Mouse (Mus musculus): Measurements from ENCODE around the gene Glipr2. TPM values are rescaled to one million over a fixed set of nuclear protein-coding genes. Genes with fewer than 3 reads are reported as not detected.

Gene Glipr2
- polyA plus RNA-seq, 1 experiment from 2014 or later = 39.0 TPM

GRCm38 (mm10) chr4:43971541-43972136 lies 14.4 kb downstream of the Glipr2 start:
- Histone ChIP-seq H3K4me3 (replicated peaks) (no peak overlapping the region), H3K4me1 (replicated peaks) (peaks cover 88% of the 10 kb centered on the region)
- DNase-seq = no peak

GRCm38 (mm10) chr4:43972137-43972591 lies 15.0 kb downstream of the Glipr2 start:
- peaks cover 85% of the 10 kb centered on the region for H3K4me1 ChIP-seq (replicated peaks)
- peaks cover 13% of the 10 kb centered on the region for H3K36me3 ChIP-seq
- peak overlapping the region; percentile 80 for H3K27ac ChIP-seq
- H3K9ac ChIP-seq = peak overlapping the region; percentile 41
- DNase-seq = no peak
- H3K9me3 ChIP-seq (replicated peaks) = no peaks in the 10 kb centered on the region
- H3K27me3 ChIP-seq = no peaks in the 10 kb centered on the region
- under 1% methylated on average over 8 of the region's 8 CpGs for WGBS (ENCODE audit: insufficient replicate concordance)
- H3K4me3 ChIP-seq (replicated peaks) = no peak overlapping the region
- peak; percentile 73 for ATAC-seq (ENCODE audit: low read depth)
- peak overlapping the region; percentile 36 for H3K4me2 ChIP-seq

More at GRCm38 (mm10) chr4:43971541-43972136, 14.4 kb downstream of the Glipr2 start:
- Histone ChIP-seq H3K9ac (peak overlapping the region; percentile 41; the same call in 1 of the 2 replicates), H3K9me3 (replicated peaks) (no peaks in the 10 kb centered on the region), H3K27ac (peak overlapping the region; percentile 80), H3K4me2 (peak overlapping the region; percentile 36), H3K27me3 (no peaks in the 10 kb centered on the region), H3K36me3 (peaks cover 12% of the 10 kb centered on the region)
- WGBS (ENCODE audit: insufficient replicate concordance) = 44% methylated on average over 9 of the region's 9 CpGs
- ATAC-seq (ENCODE audit: low read depth) = 0 out of 2 replicates have a peak, but pooled peaks have one; percentile 3

- Histone ChIP-seq H3K9ac (no peak overlapping the region), H3K9me3 (replicated peaks) (no peaks in the 10 kb centered on the region), H3K27ac (peak overlapping the region; percentile 67), H3K4me3 (replicated peaks) (no peak overlapping the region), H3K4me1 (replicated peaks) (peaks cover 80% of the 10 kb centered on the region), H3K27me3 (no peaks in the 10 kb centered on the region), H3K36me3 (peaks cover 20% of the 10 kb centered on the region), H3K4me2 (no peak overlapping the region)
- 28% methylated on average over 4 of the region's 4 CpGs for WGBS (ENCODE audit: insufficient replicate concordance)
- ATAC-seq (ENCODE audit: low read depth) = no peak
- no peak for DNase-seq
Measured at GRCm38 (mm10) chr4:43973526-43973981, 16.4 kb downstream of the Glipr2 start.

DNA sequence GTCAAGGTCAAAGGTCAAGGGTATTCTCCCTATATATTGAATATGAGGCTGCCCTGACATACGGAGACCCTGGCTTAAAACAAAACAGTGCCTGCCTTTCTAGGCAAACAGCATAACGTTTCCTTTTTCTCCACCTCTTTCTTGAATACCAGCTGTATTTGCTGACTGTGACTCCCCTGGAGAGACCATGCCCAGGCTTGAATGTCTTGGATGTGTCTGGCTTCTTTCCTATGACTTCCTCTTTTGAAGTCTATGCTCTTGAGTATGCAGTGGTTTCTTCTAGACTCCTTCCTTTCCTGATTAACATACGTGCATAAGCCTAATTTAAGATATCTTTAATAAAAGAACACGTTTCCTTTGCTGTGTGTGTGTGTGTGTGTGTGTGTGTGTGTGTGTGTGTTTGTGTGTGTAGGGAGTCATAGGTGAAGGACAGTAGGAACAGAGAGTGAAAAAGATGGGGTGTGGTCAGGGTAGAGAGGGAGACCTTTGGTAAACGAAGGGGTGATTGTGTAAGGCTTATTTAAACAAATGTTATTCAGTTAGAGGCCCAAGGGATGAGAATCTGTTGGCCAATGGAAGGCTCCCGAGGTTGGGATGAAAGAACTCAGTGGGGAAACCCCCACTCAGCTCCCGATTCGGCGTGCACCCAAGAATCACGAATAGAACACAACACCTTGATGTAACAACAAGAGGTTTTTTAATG lies 17.9 kb downstream of the Glipr2 start:
- DNase-seq (no peak), ATAC-seq (ENCODE audit: low read depth) (peak; percentile 53)
- Histone ChIP-seq H3K27me3 (no peaks in the 10 kb centered on the region), H3K36me3 (peaks cover 20% of the 10 kb centered on the region), H3K4me1 (replicated peaks) (peaks cover 72% of the 10 kb centered on the region), H3K9ac (no peak overlapping the region), H3K9me3 (replicated peaks) (no peaks in the 10 kb centered on the region), H3K4me2 (no peak overlapping the region), H3K27ac (peak overlapping the region; percentile 67; the same call in 1 of the 2 replicates), H3K4me3 (replicated peaks) (no peak overlapping the region)
- WGBS (ENCODE audit: insufficient replicate concordance) = 60% methylated on average over 10 of the region's 10 CpGs

DNA sequence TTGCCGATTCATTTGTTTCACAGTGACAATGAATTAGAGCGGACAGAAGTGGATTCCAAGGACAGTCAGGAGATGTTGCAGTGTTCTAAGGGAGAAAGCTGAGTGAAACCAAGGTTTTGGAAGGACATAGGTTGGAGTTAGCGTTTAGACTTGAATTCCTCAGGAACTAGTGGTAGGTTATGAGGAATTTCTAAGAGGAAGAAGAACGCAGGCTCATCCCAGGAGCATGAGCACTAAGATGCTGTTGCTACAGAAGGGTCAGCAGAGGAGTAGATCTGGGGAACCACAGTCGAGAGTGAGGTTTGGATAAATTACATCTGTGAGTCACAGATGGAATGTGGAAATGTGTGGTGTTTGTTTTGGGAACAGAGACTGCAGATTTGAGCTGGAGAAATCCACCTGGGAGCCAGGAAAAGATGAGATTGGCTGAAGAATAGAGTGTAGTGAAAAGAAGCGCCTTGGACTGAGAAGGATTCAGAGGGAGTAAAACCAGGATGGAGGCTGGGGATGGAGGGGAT lies 19.1 kb downstream of the Glipr2 start:
- no peak overlapping the region; the same call in 1 of the 2 replicates for H3K27ac ChIP-seq

DNA sequence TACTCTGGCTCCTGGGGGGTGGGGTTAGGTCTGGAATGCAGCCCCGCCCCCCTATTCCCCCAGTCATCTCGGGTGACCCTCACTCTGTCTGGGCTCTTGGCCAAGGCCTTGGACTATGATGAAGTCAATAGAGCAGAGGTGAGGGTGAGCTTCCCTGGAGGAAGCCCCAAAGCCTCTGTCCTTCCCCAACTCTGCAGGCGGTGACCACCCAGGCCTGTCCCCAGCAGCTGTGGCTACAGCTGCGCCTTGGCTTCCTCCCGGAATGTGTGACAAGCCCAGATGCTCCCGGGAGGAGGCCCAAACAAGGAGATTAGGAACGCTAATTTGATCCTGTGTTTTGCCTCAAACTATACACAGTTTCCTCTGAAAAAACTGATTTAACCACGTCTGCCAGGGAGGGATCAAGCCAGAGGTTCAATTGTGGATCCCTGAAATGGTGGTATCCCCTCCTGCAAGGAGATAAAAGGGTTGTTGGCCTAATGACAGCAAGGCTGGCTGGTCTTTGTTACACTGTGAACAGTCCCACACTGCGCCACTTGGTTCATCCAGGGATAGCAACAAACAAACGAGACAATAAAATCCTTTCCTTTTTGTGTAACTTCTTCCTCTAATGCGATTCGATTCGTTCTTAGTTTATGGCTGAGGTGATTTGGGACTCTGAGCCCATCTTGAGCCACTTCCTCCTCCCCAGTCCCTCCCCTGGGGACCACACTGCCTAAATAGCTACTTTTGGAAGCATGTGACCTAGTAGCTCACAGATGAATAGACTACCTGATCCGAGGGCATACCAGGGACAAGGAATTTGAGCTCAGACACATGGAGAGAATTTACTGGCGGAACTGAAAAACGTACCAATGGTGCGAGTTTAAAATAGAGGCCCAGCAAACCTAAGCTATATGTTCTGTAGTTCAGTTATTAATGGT lies 21.6 kb downstream of the Glipr2 start:
- DNase-seq (no peak), ATAC-seq (ENCODE audit: low read depth) (no peak)
- H3K4me1 ChIP-seq (replicated peaks) = peaks cover 61% of the 10 kb centered on the region
- H3K36me3 ChIP-seq = peaks cover 10% of the 10 kb centered on the region
- H3K9ac ChIP-seq = no peak overlapping the region
- no peaks in the 10 kb centered on the region for H3K27me3 ChIP-seq
- H3K27ac ChIP-seq = 0 out of 2 replicates have a peak overlapping the region, but pooled peaks have one; percentile 20
- WGBS (ENCODE audit: insufficient replicate concordance) = 54% methylated on average over 17 of the region's 17 CpGs
- no peak overlapping the region for H3K4me3 ChIP-seq (replicated peaks)
- H3K4me2 ChIP-seq = no peak overlapping the region
- no peaks in the 10 kb centered on the region for H3K9me3 ChIP-seq (replicated peaks)

More for the DNA sequence above, 19.1 kb downstream of the Glipr2 start:
- H3K4me3 ChIP-seq (replicated peaks) = no peak overlapping the region
- 78% methylated on average over 6 of the region's 6 CpGs for WGBS (ENCODE audit: insufficient replicate concordance)
- ATAC-seq (ENCODE audit: low read depth) (no peak), DNase-seq (no peak)
- H3K4me1 ChIP-seq (replicated peaks) = peaks cover 70% of the 10 kb centered on the region
- H3K36me3 ChIP-seq = peaks cover 10% of the 10 kb centered on the region
- no peak overlapping the region for H3K9ac ChIP-seq
- no peaks in the 10 kb centered on the region for H3K27me3 ChIP-seq
- no peaks in the 10 kb centered on the region for H3K9me3 ChIP-seq (replicated peaks)
- no peak overlapping the region for H3K4me2 ChIP-seq

GRCm38 (mm10) chr4:43979746-43980145 lies 22.5 kb downstream of the Glipr2 start:
- Histone ChIP-seq H3K4me2 (no peak overlapping the region), H3K9ac (no peak overlapping the region), H3K27me3 (no peaks in the 10 kb centered on the region), H3K9me3 (replicated peaks) (no peaks in the 10 kb centered on the region), H3K36me3 (peaks cover 10% of the 10 kb centered on the region), H3K4me1 (replicated peaks) (peaks cover 51% of the 10 kb centered on the region), H3K4me3 (replicated peaks) (no peak overlapping the region), H3K27ac (no peak overlapping the region)
- WGBS (ENCODE audit: insufficient replicate concordance) = 79% methylated on average over 3 of the region's 3 CpGs
- ATAC-seq (ENCODE audit: low read depth) (no peak), DNase-seq (no peak)

- no peak overlapping the region for H3K9ac ChIP-seq
- whole genome bisulfite sequencing (ENCODE audit: insufficient replicate concordance) = 72% methylated on average over 4 of the region's 4 CpGs
- H3K27ac ChIP-seq = no peak overlapping the region
- no peaks in the 10 kb centered on the region for H3K27me3 ChIP-seq
- H3K4me2 ChIP-seq = no peak overlapping the region
- H3K4me1 ChIP-seq (replicated peaks) = peaks cover 46% of the 10 kb centered on the region
- no peaks in the 10 kb centered on the region for H3K9me3 ChIP-seq (replicated peaks)
- H3K36me3 ChIP-seq = peaks cover 10% of the 10 kb centered on the region
- no peak for ATAC-seq (ENCODE audit: low read depth)
- no peak overlapping the region for H3K4me3 ChIP-seq (replicated peaks)
- DNase-seq = no peak
Measured at GRCm38 (mm10) chr4:43980236-43980635, 23.0 kb downstream of the Glipr2 start.

DNA sequence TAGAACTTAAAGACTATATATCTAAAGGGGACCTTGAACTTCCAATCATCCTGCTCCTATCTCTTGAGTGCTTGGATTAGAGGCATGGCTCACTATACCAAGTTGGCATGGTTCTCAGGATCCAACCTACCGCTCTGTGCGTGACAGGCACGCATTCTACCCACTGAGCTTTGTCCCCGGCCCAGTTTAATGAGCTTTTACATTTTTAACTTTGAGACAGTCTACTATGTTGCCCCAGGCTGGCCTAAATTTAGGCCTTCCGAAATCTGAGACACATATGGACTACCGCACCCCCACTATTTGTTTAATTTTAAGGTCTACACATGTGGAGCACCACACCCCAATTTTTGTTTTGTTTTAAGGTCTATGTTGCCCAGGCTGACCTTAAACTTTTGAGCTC lies 23.6 kb downstream of the Glipr2 start:
- H3K9ac ChIP-seq = no peak overlapping the region
- DNase-seq (no peak), ATAC-seq (ENCODE audit: low read depth) (no peak)
- 87% methylated on average over 6 of the region's 6 CpGs for WGBS (ENCODE audit: insufficient replicate concordance)
- H3K4me3 ChIP-seq (replicated peaks) = no peak overlapping the region
- H3K4me2 ChIP-seq = no peak overlapping the region
- H3K27ac ChIP-seq = no peak overlapping the region
- H3K27me3 ChIP-seq = no peaks in the 10 kb centered on the region
- H3K9me3 ChIP-seq (replicated peaks) = no peaks in the 10 kb centered on the region
- H3K4me1 ChIP-seq (replicated peaks) = peaks cover 45% of the 10 kb centered on the region
- peaks cover 10% of the 10 kb centered on the region for H3K36me3 ChIP-seq

GRCm38 (mm10) chr4:43981251-43981650 lies 24.1 kb downstream of the Glipr2 start:
- DNase-seq (no peak), ATAC-seq (ENCODE audit: low read depth) (no peak)
- H3K36me3 ChIP-seq = peaks cover 10% of the 10 kb centered on the region
- no peak overlapping the region for H3K4me2 ChIP-seq
- H3K9me3 ChIP-seq (replicated peaks) = no peaks in the 10 kb centered on the region
- no peak overlapping the region; the same call in 1 of the 2 replicates for H3K27ac ChIP-seq
- WGBS (ENCODE audit: insufficient replicate concordance) = 65% methylated on average over 7 of the region's 7 CpGs
- H3K4me3 ChIP-seq (replicated peaks) = no peak overlapping the region
- H3K9ac ChIP-seq = no peak overlapping the region
- H3K27me3 ChIP-seq = no peaks in the 10 kb centered on the region
- H3K4me1 ChIP-seq (replicated peaks) = peaks cover 41% of the 10 kb centered on the region

Measured in liver, embryonic 13.5 days (tissue).